Mouse (Mus musculus) myocyte (in vitro differentiated cells): ENCODE measurements at regions not wholly inside any gene's neighbourhood (a gene's known extent, or its start where the extent isn't known, plus 50 kb on each side); places are given as distances from the start of the nearest gene placed in this dataset.

ENCODE experiments used
- CEBPB ChIP-seq: IDR thresholded peaks from 2 replicates; pipeline ENCODE4 v1.6.1; 2011; ENCODE audit warnings: mild to moderate bottlenecking, moderate library complexity; ENCODE audit not compliant: poor library complexity, insufficient read depth, severe bottlenecking
- E2F4 ChIP-seq: IDR thresholded peaks from one replicate; pipeline ENCODE4 v1.6.1; 2011; ENCODE audit warnings: mild to moderate bottlenecking, control low read depth, moderate library complexity; ENCODE audit not compliant: insufficient read depth
- MAX ChIP-seq: IDR thresholded peaks from one replicate; pipeline ENCODE4 v1.6.1; 2011; ENCODE audit warnings: low read depth, mild to moderate bottlenecking, control low read depth
- MYOD1 ChIP-seq, 3 experiments: IDR thresholded peaks; one replicate each; pipeline ENCODE4 v1.6.1; 2011; ENCODE audit warnings: control low read depth in 2 of 3, low read depth in 2 of 3, mild to moderate bottlenecking in 2 of 3, moderate library complexity in 1 of 3; ENCODE audit not compliant: insufficient read length in 2 of 3, control insufficient read depth in 1 of 3
- MYOG ChIP-seq, 3 experiments: IDR thresholded peaks; one replicate each; pipeline ENCODE4 v1.6.1; 2011; ENCODE audit warnings: control low read depth in 2 of 3, low read depth in 2 of 3, mild to moderate bottlenecking in 2 of 3; ENCODE audit not compliant: insufficient read length in 2 of 3, control insufficient read depth in 1 of 3, insufficient read depth in 1 of 3
- POLR2A ChIP-seq: IDR thresholded peaks from one replicate; pipeline ENCODE4 v1.6.1; 2011; ENCODE audit warnings: low read depth, mild to moderate bottlenecking, control low read depth, moderate library complexity; ENCODE audit not compliant: insufficient read length
- POLR2AphosphoS2 ChIP-seq: IDR thresholded peaks from one replicate; pipeline ENCODE4 v1.6.1; 2011; ENCODE audit warnings: low read depth, control low read depth; ENCODE audit not compliant: insufficient read length
- REST ChIP-seq: IDR thresholded peaks from one replicate; pipeline ENCODE4 v1.6.1; 2011; ENCODE audit warnings: mild to moderate bottlenecking, control low read depth, moderate library complexity; ENCODE audit not compliant: insufficient read depth, insufficient read length
- SRF ChIP-seq: IDR thresholded peaks from one replicate; pipeline ENCODE4 v1.6.1; 2011; ENCODE audit warnings: low read depth; ENCODE audit not compliant: control insufficient read depth, insufficient read length
- TCF12 ChIP-seq: IDR thresholded peaks from one replicate; pipeline ENCODE4 v1.6.1; 2011; ENCODE audit warnings: mild to moderate bottlenecking, control low read depth; ENCODE audit not compliant: poor library complexity, insufficient read depth, severe bottlenecking
- USF1 ChIP-seq: IDR thresholded peaks from one replicate; pipeline ENCODE4 v1.6.1; 2011; ENCODE audit warnings: low read depth, mild to moderate bottlenecking, control low read depth, moderate library complexity

DNA sequence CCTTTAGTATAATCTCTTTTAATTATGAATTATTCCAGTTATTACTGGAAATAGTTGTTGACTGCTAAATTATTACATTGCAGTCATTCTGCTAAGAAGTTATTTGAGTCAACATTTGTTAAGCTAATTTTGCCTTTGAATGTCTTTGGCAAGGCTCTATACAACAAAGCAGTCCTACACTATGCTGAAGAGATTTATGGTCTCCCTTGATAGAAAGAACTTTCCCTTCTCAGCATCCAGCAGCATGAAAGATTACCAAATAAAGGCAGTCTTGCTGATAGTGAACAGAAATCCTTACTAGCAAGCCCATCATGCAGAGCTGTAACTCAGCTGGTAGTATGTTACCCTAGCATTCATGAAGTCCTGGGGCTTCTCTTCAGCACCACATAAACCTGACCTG lies 1419.4 kb upstream of the Dsel start:
- TF ChIP-seq POLR2AphosphoS2 (no peak), POLR2A (no peak), MYOD1 (IDR thresholded peaks at IDR 0.05; ENCODE audit: control insufficient read depth in 1 of 3, insufficient read length in 2 of 3, low read depth in 2 of 3) (no peak), TCF12 (no peak), MAX (no peak), USF1 (no peak), CEBPB (no peak), MYOG (IDR thresholded peaks at IDR 0.05; ENCODE audit: control insufficient read depth in 1 of 3, insufficient read depth in 1 of 3, insufficient read length in 2 of 3, low read depth in 2 of 3) (no peak), SRF (no peak), E2F4 (no peak), REST (no peak)
